Comparison of ENCODE assay signal across 9 mouse cellular contexts in genomic region chr2:49569862-49570777, GRCm38 (mm10). TPM values are rescaled to one million over a fixed set of nuclear protein-coding genes. Genes with fewer than 3 reads are reported as not detected.
DNase-seq lines count a peak whose midpoint lies in the region; ATAC-seq and TF ChIP-seq lines count a peak whose summit lies in the region.
"Had no signal": no experiment of that assay in that cellular context is flagged by ENCODE, and none has a peak within 500 bp of the region (broad histone marks: within the 10 kb centered on the region; RNA-seq: fewer than 3 reads in every experiment).

No protein-coding gene starts in this region.

- no peaks in the 10 kb centered on the region for H3K9me3 ChIP-seq in intestine, embryonic 16.5 days (ENCODE audit: control insufficient read depth, low read length)
- no peaks in the 10 kb centered on the region for H3K9me3 ChIP-seq in intestine, postnatal 0 days (ENCODE audit: control insufficient read depth)
- H3K9me3 ChIP-seq in heart, embryonic 12.5 days (replicated peaks): no peaks in the 10 kb centered on the region
- no peaks in the 10 kb centered on the region for H3K9me3 ChIP-seq in stomach, embryonic 16.5 days (replicated peaks; ENCODE audit: control insufficient read depth, low read length)

- H3K4me3 ChIP-seq in intestine, embryonic 16.5 days (ENCODE audit: low read length): no peak overlapping the region
- no peak overlapping the region for H3K4me3 ChIP-seq in intestine, postnatal 0 days (ENCODE audit: low read depth, low read length)
- H3K4me3 ChIP-seq in heart, embryonic 12.5 days: no peak overlapping the region
- H3K4me3 ChIP-seq in stomach, embryonic 16.5 days (replicated peaks; ENCODE audit: low read length): no peak overlapping the region
- H3K4me3 ChIP-seq: megakaryocyte, embryonic 14.5 days had no signal

- H3K36me3 ChIP-seq in intestine, embryonic 16.5 days (ENCODE audit: control insufficient read depth, insufficient read depth, low read length): no peaks in the 10 kb centered on the region
- H3K36me3 ChIP-seq in intestine, postnatal 0 days (ENCODE audit: control insufficient read depth, insufficient read depth): no peaks in the 10 kb centered on the region
- H3K36me3 ChIP-seq in heart, embryonic 12.5 days: no peaks in the 10 kb centered on the region
- no peaks in the 10 kb centered on the region for H3K36me3 ChIP-seq in stomach, embryonic 16.5 days (ENCODE audit: control insufficient read depth, insufficient read depth, low read length)

- H3K4me2 ChIP-seq in intestine, embryonic 16.5 days (ENCODE audit: low read depth, low read length): no peak overlapping the region
- no peak overlapping the region for H3K4me2 ChIP-seq in intestine, postnatal 0 days (replicated peaks; ENCODE audit: low read depth)
- H3K4me2 ChIP-seq in heart, embryonic 12.5 days: peak overlapping the region; percentile 18; the same call in 1 of the 2 replicates
- no peak overlapping the region for H3K4me2 ChIP-seq in stomach, embryonic 16.5 days (ENCODE audit: low read depth, low read length)

- no peak overlapping the region for H3K27ac ChIP-seq in intestine, embryonic 16.5 days (ENCODE audit: low read length)
- no peak overlapping the region for H3K27ac ChIP-seq in intestine, postnatal 0 days (ENCODE audit: low read depth, low read length)
- no peak overlapping the region for H3K27ac ChIP-seq in heart, embryonic 12.5 days (ENCODE audit: poor library complexity, severe bottlenecking)
- H3K27ac ChIP-seq in stomach, embryonic 16.5 days (ENCODE audit: low read length): peak overlapping the region; percentile 20; the same call in 1 of the 2 replicates

- peak; percentile 79 for DNase-seq in kidney, postnatal 14 days
- peak; percentile 21 for DNase-seq in lung, postnatal 25 days (ENCODE audit: low spot score)
- no peak for DNase-seq in spleen, postnatal 10 days (ENCODE audit: low spot score in 2 of 2)

- 68% methylated on average over 16 of the region's 16 CpGs for WGBS in intestine, embryonic 16.5 days
- 68% methylated on average over 16 of the region's 16 CpGs for WGBS in intestine, postnatal 0 days
- WGBS in heart, embryonic 12.5 days: 61% methylated on average over 16 of the region's 16 CpGs
- 55% methylated on average over 16 of the region's 16 CpGs for WGBS in stomach, embryonic 16.5 days

- H3K27me3 ChIP-seq in intestine, embryonic 16.5 days (replicated peaks; ENCODE audit: control insufficient read depth, insufficient read depth, low read length): no peaks in the 10 kb centered on the region
- H3K27me3 ChIP-seq in intestine, postnatal 0 days (replicated peaks; ENCODE audit: control insufficient read depth, insufficient read depth, low read length): no peaks in the 10 kb centered on the region
- no peaks in the 10 kb centered on the region for H3K27me3 ChIP-seq in heart, embryonic 12.5 days (replicated peaks)
- no peaks in the 10 kb centered on the region for H3K27me3 ChIP-seq in stomach, embryonic 16.5 days (ENCODE audit: control insufficient read depth, insufficient read depth, low read length)
- H3K27me3 ChIP-seq: megakaryocyte, embryonic 14.5 days had no signal

- peak; percentile 56 for ATAC-seq in intestine, embryonic 16.5 days
- ATAC-seq in intestine, postnatal 0 days: no peak
- peak; percentile 50; the same call in 1 of the 2 replicates for ATAC-seq in common myeloid progenitor, adult 5-6 weeks (replicated peaks; ENCODE audit: low read depth, poor library complexity, severe bottlenecking)
- ATAC-seq in heart, embryonic 12.5 days (ENCODE audit: insufficient number of reproducible peaks, low FRiP score): no peak
- ATAC-seq in stomach, embryonic 16.5 days (ENCODE audit: insufficient read depth, low FRiP score): peak; percentile 61

- peaks cover 6% of the 10 kb centered on the region; the same call in 1 of the 2 replicates for H3K4me1 ChIP-seq in intestine, embryonic 16.5 days (ENCODE audit: control insufficient read depth, insufficient read depth, low read length)
- no peaks in the 10 kb centered on the region for H3K4me1 ChIP-seq in intestine, postnatal 0 days (replicated peaks; ENCODE audit: control insufficient read depth, insufficient read depth, low read length)
- H3K4me1 ChIP-seq in heart, embryonic 12.5 days (replicated peaks): peaks cover 16% of the 10 kb centered on the region
- H3K4me1 ChIP-seq in stomach, embryonic 16.5 days (ENCODE audit: control insufficient read depth, insufficient read depth, low read length): peaks cover 6% of the 10 kb centered on the region
- H3K4me1 ChIP-seq: megakaryocyte, embryonic 14.5 days had no signal

- no peak overlapping the region for H3K9ac ChIP-seq in intestine, embryonic 16.5 days (ENCODE audit: low read depth, low read length)
- no peak overlapping the region for H3K9ac ChIP-seq in intestine, postnatal 0 days (ENCODE audit: low read depth, low read length)
- H3K9ac ChIP-seq in heart, embryonic 12.5 days: no peak overlapping the region
- H3K9ac ChIP-seq in stomach, embryonic 16.5 days (ENCODE audit: low read length): no peak overlapping the region

- no peak for TF ChIP-seq CTCF in intestine, postnatal 0 days (IDR thresholded peaks at IDR 0.05; ENCODE audit: low read depth)

RNA-seq across cellular contexts. Expression of gene Kif5c, which starts 49.0 kb away (rescaled TPM):
- polyA plus RNA-seq in intestine, embryonic 16.5 days (2015; fragmentation: Nextera tagmentation; extraction: Ambion mirVana): 4.4 and 4.8 TPM in 2 replicates
- polyA plus RNA-seq in intestine, postnatal 0 days (2015; fragmentation: Nextera tagmentation; extraction: Ambion mirVana): 2.7 and 3.0 TPM in 2 replicates
- total RNA-seq in common myeloid progenitor, adult 5-6 weeks (2017): 0.05 TPM in 1 of 2 replicates, not detected in the other
- polyA plus RNA-seq in heart, embryonic 12.5 days (2016; fragmentation: Nextera tagmentation; extraction: Ambion mirVana): 1.0 and 1.2 TPM in 2 replicates
- polyA plus RNA-seq in stomach, embryonic 16.5 days (2015; fragmentation: Nextera tagmentation; extraction: Ambion mirVana): 4.8 and 5.9 TPM in 2 replicates

Comparison
In these comparisons a context has a peak if more than half of its experiments do, and no peak if none do; other contexts are left out.
1. ATAC-seq: peak in intestine, embryonic 16.5 days (single experiment), common myeloid progenitor, adult 5-6 weeks (single experiment) and stomach, embryonic 16.5 days (single experiment); none in intestine, postnatal 0 days (single experiment) and heart, embryonic 12.5 days (single experiment).
2. DNase-seq: peak in kidney, postnatal 14 days (single experiment) and lung, postnatal 25 days (single experiment); none in spleen, postnatal 10 days (0 of 2).